Mouse (Mus musculus): Measurements from ENCODE around the gene Strap. TPM values are rescaled to one million over a fixed set of nuclear protein-coding genes. Genes with fewer than 3 reads are reported as not detected.

The Strap gene
- polyA plus RNA-seq, 1 experiment from 2014 or later: 137 TPM

DNA sequence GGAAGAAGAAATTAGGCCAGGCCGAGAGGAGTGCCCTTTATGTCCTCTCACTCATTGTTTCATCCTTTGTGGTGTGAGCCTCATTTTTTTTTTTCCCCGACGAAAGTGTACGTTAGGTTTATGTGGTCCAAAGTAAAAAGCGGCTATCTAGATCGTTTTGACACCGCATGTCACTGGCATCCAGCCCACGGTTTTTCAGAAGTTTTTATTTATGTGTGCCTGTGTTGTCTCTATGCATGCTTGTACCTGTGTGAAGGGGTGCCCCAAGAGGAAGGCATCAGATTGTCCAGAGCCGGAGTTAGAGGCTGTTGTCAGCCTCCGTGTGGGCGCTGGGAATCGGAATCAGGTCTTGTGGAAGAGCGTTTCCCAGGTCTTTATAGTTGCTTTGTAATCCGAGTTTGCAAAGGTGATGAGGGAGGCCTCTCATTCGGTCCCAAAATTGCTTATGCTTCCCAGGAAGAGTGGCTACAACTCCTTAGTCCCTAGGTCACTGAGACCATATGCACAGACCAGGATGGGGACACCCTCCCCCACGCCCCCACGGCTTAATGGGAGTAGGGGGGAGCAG, 877 bp downstream of the Strap start:
- 8% methylated on average over 17 of the region's 17 CpGs for WGBS

DNA sequence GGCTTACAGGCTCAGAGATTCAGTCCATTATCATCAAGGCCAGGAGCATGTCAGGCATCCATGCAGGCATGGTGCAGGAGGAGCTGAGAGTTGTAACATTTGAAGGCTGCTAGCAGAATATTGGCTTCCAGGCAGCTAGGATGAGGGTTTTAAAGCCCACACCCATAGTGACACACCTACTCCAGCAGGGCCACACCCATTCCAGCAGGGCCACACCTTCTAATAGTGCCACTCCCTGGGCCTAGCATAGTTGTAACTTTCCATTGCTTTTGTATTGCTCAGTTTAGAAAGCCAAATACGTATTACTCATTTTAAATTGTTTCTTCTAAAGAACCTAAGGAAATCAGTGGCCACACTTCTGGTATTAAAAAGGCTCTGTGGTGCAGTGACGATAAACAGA, 6.1 kb downstream of the Strap start:
- H3K4me2 ChIP-seq (replicated peaks): no peak overlapping the region
- no peak overlapping the region for H3K9ac ChIP-seq
- no peak overlapping the region for H3K27ac ChIP-seq (replicated peaks)
- 89% methylated on average over 2 of the region's 2 CpGs for WGBS
- H3K4me3 ChIP-seq (replicated peaks): no peak overlapping the region
- H3K9me3 ChIP-seq (replicated peaks): no peaks in the 10 kb centered on the region
- peaks cover 64% of the 10 kb centered on the region for H3K36me3 ChIP-seq
- ATAC-seq (ENCODE audit: insufficient number of reproducible peaks, low FRiP score, low TSS enrichment, low read depth): no peak
- peaks cover 7% of the 10 kb centered on the region for H3K4me1 ChIP-seq
- no peaks in the 10 kb centered on the region for H3K27me3 ChIP-seq

More for the DNA sequence above, 877 bp downstream of the Strap start:
- no peak for ATAC-seq (ENCODE audit: insufficient number of reproducible peaks, low FRiP score, low TSS enrichment, low read depth)
- Histone ChIP-seq H3K4me3 (replicated peaks) (peak overlapping the region; percentile 94), H3K9ac (peak overlapping the region; percentile 86), H3K9me3 (replicated peaks) (no peaks in the 10 kb centered on the region), H3K27ac (replicated peaks) (peak overlapping the region; percentile 68; the same call in 1 of the 2 replicates), H3K4me2 (replicated peaks) (peak overlapping the region; percentile 73), H3K36me3 (peaks cover 24% of the 10 kb centered on the region), H3K4me1 (peaks cover 10% of the 10 kb centered on the region), H3K27me3 (no peaks in the 10 kb centered on the region)

DNA sequence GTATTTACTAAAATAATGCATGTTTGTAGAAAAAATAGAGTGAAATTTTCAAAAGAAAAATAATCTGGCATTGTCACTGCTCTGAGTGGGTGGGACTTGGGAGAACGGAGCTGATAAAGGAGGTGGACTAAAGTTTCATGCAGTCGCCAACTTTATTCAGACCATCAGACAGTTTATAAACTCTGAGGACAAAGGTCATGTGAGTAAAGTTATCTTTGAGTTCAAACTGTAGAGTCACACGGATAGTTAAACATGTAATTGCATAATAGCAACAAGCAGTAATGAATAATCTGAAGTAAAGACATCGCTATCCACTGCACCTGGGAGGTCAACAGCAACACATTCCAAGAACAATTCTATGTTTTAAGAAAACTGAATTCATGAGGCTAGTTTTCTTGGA, 9.8 kb downstream of the Strap start:
- no peak overlapping the region for H3K4me3 ChIP-seq (replicated peaks)
- H3K9me3 ChIP-seq (replicated peaks): no peaks in the 10 kb centered on the region
- 75% methylated on average over 4 of the region's 4 CpGs for WGBS
- H3K9ac ChIP-seq: no peak overlapping the region
- peaks cover 71% of the 10 kb centered on the region for H3K36me3 ChIP-seq
- H3K27me3 ChIP-seq: no peaks in the 10 kb centered on the region
- no peaks in the 10 kb centered on the region for H3K4me1 ChIP-seq
- no peak overlapping the region for H3K27ac ChIP-seq (replicated peaks)
- ATAC-seq (ENCODE audit: insufficient number of reproducible peaks, low FRiP score, low TSS enrichment, low read depth): no peak
- H3K4me2 ChIP-seq (replicated peaks): no peak overlapping the region

DNA sequence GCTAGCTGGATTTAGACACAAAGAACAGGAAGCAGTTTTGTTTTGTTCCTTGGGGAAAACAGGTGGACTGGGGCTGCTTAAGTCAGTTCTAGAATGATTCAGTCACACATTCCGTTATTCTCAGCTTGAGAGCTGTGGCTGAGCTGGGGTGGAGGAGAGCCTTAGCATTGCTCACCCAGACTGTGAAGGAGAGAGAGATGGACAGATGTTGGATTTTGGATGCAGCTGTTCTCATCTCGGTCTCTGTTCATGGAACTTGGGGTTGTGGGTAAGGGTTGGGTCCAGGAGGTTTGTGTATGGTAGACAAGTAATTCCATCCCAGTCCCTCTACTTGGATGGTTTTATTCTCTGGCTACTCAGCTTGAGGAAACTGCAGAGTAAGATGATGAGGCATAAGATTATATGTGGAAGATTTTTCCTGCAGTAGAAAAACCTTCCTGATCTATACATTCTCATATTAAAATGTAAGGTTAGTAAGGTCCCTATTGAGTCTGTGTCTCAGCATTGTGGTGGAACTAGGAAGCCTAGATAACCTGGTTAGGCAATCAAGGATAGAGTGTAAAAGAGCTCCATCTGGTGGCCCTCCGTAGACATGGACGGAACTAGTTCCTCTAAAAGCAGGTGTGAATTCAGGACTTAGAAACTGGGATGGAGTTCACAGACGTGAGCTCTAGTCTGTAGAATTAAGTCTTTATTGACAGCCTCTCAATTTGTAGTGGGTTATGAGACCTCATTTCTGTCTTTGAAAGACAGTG, 12.5 kb downstream of the Strap start:
- Histone ChIP-seq H3K27ac (replicated peaks) (no peak overlapping the region), H3K9ac (no peak overlapping the region), H3K36me3 (peaks cover 63% of the 10 kb centered on the region), H3K4me2 (replicated peaks) (no peak overlapping the region), H3K4me1 (no peaks in the 10 kb centered on the region), H3K9me3 (replicated peaks) (no peaks in the 10 kb centered on the region), H3K4me3 (replicated peaks) (no peak overlapping the region), H3K27me3 (no peaks in the 10 kb centered on the region)
- no peak for ATAC-seq (ENCODE audit: insufficient number of reproducible peaks, low FRiP score, low TSS enrichment, low read depth)
- 63% methylated on average over 5 of the region's 5 CpGs for WGBS

DNA sequence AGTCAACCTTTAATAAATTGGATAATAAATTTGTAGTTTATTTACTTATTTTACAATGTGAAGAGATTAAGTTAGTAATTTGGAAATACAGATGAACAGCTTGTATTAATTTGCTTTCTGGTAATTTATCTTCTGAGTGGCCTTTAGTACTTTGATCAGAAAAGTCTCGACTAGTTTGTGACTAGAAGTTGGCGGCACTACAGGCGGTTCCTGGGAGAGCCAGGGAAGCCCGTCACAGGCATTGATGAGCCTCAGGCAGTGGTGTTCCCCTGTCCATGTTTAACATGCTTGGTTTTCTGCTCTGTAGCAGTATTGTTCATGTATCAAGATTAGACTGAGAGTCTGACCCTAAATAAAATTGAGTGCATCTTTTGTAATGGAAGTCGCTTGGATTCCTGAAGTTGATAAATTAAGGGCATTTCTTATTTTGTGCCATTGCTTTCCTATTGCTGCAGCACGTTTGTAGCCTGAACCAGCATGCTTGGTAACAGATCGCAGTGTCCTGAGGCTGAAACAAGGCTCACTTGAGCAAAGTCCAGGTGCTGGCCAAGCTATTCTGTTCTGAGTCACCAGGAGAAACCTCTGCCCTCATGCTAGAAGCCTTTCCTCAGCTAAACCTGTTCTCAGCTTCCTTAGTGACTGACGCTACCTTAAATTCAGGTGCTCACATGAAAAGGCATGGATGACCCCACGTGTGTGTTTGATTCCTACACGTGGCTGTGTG, 16.8 kb downstream of the Strap start:
- Histone ChIP-seq H3K36me3 (peaks cover 37% of the 10 kb centered on the region), H3K27me3 (no peaks in the 10 kb centered on the region), H3K4me1 (0 out of 2 replicates have a peak, but pooled peaks cover 4% of the 10 kb centered on the region), H3K27ac (replicated peaks) (no peak overlapping the region), H3K9me3 (replicated peaks) (no peaks in the 10 kb centered on the region), H3K4me2 (replicated peaks) (no peak overlapping the region), H3K4me3 (replicated peaks) (no peak overlapping the region), H3K9ac (no peak overlapping the region)
- ATAC-seq (ENCODE audit: insufficient number of reproducible peaks, low FRiP score, low TSS enrichment, low read depth): no peak
- 76% methylated on average over 10 of the region's 10 CpGs for WGBS

DNA sequence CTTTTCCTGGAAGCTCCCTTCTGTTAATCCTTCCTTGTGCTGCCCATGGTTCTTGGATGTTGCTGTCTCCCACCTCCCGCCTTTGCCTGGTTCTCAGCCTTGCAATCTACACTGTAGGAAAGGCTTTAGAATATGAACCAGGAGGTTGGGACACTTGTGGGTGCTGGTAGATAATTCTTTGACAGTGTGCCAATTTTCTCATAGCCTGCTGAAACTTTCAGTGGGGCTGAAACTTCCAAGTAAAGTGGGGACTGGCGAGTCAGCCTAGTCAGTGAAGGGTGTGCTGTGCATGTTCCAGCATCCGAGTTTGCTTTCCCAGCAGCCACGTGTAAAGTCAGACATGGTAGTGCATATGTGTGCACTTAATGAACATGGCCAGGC, 17.4 kb downstream of the Strap start:
- no peak overlapping the region for H3K4me3 ChIP-seq (replicated peaks)
- no peak overlapping the region for H3K9ac ChIP-seq
- no peak for ATAC-seq (ENCODE audit: insufficient number of reproducible peaks, low FRiP score, low TSS enrichment, low read depth)
- H3K9me3 ChIP-seq (replicated peaks): no peaks in the 10 kb centered on the region
- no peaks in the 10 kb centered on the region for H3K27me3 ChIP-seq
- H3K27ac ChIP-seq (replicated peaks): no peak overlapping the region
- WGBS: 85% methylated on average over 4 of the region's 4 CpGs
- H3K4me2 ChIP-seq (replicated peaks): no peak overlapping the region
- H3K4me1 ChIP-seq: 0 out of 2 replicates have a peak, but pooled peaks cover 4% of the 10 kb centered on the region
- peaks cover 33% of the 10 kb centered on the region for H3K36me3 ChIP-seq

DNA sequence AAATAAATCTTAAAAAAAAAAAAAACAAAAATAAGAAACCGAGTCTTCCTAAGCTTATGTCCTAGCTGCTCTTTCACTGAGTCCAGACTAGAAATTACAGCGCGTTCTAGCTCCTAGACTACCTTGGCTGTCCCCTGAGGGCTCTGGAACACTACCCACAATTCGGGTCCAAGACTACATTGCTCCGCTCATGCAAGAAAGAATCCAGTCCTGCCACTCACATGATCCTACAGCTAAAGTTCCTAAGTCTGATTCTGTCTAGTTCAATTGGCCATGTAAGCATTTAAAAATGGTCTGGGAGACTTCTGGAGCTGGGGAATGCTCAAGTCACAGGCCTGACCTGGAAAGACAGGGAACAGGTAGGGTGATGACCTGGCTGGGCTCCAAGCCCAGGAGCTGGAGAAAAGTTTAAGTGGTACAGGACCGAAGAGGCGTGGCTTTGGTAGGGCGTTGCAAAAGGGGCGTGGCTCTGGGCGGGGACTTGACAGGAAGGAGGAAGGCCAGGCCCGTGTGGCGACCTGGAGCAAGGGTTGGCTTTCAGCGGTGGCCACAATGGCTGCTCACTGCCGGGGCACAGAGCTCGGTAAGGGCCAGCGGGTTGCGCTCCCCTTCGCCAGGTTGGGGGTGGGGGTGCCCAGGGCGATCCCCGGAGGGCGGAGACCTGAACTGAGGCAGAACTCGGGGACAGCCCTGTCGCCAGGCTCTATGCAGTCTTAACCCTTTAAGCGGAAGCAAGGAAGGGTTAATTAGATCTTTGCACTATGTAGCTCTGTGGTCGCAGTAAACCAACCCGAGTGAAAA, 19.4 kb downstream of the Strap start, which contains the start of gene Dera:
Dera (plus strand) TSS at position 491 of the 801 bp plus-strand sequence.
- peak within 1 kb of the TSS; percentile 22; the same call in 1 of the 2 replicates for H3K9ac ChIP-seq
- H3K27me3 ChIP-seq: no peaks in the 10 kb centered on the region
- 0 out of 2 replicates have a peak, but pooled peaks cover 4% of the 10 kb centered on the region for H3K4me1 ChIP-seq
- no peaks in the 10 kb centered on the region for H3K9me3 ChIP-seq (replicated peaks)
- H3K4me2 ChIP-seq (replicated peaks): peak within 1 kb of the TSS; percentile 61
- no peak within 1 kb of the TSS for H3K27ac ChIP-seq (replicated peaks)
- H3K36me3 ChIP-seq: peaks cover 20% of the 10 kb centered on the region
- H3K4me3 ChIP-seq (replicated peaks): peak within 1 kb of the TSS; percentile 59
- peak; percentile 80 for ATAC-seq (ENCODE audit: insufficient number of reproducible peaks, low FRiP score, low TSS enrichment, low read depth)
- 8% methylated on average over 26 of the region's 26 CpGs for WGBS

DNA sequence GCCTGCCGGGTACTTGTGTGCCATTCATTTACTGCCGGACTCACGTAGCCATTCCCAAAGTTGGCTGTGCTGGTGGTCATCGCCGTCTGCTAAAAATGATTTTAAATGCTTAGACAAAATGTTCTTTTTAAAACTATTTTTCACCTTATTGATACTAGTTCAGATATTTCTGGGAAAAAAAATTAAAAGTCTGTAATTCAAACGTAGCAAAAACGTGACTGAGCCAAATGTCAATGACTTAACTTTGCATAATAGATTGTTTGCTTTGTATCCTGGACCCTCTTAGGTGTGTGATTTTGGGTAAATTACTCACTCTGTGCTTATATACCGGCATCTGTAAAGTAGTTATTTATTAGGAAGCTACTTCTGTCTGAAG, 20.0 kb downstream of the Strap start:
- H3K27ac ChIP-seq (replicated peaks): no peak overlapping the region
- WGBS: 3% methylated on average over 8 of the region's 8 CpGs
- no peak for ATAC-seq (ENCODE audit: insufficient number of reproducible peaks, low FRiP score, low TSS enrichment, low read depth)

DNA sequence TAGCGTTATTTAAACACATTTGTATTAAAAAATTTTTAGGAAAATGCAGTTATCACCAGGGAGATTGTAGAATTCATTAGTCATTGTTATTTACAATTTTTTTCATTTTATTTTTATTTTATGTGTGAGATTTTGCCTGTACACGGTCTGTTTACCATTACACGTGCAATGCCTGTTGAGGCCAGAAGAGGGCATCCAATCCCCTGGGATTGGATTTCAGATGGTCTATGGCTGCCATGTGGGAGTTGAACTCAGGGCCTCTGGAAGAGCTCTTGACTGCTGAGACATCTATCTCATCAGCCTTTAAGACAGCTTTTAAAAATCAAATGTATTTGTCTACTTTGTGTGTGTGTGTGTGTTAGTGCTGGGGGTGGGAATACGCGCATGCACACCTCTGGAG, 21.4 kb downstream of the Strap start:
- H3K4me3 ChIP-seq (replicated peaks): no peak overlapping the region
- no peak overlapping the region for H3K9ac ChIP-seq
- no peaks in the 10 kb centered on the region for H3K27me3 ChIP-seq
- H3K4me1 ChIP-seq: 0 out of 2 replicates have a peak, but pooled peaks cover 4% of the 10 kb centered on the region
- H3K4me2 ChIP-seq (replicated peaks): no peak overlapping the region
- WGBS: 71% methylated on average over 5 of the region's 5 CpGs
- no peaks in the 10 kb centered on the region for H3K9me3 ChIP-seq (replicated peaks)
- peaks cover 7% of the 10 kb centered on the region for H3K36me3 ChIP-seq
- H3K27ac ChIP-seq (replicated peaks): no peak overlapping the region
- ATAC-seq (ENCODE audit: insufficient number of reproducible peaks, low FRiP score, low TSS enrichment, low read depth): no peak

More for the DNA sequence above, 20.0 kb downstream of the Strap start:
- Histone ChIP-seq H3K4me1 (0 out of 2 replicates have a peak, but pooled peaks cover 4% of the 10 kb centered on the region), H3K9ac (0 out of 2 replicates have a peak overlapping the region, but pooled peaks have one; percentile 22), H3K4me2 (replicated peaks) (peak overlapping the region; percentile 61), H3K4me3 (replicated peaks) (peak overlapping the region; percentile 59), H3K27me3 (no peaks in the 10 kb centered on the region), H3K9me3 (replicated peaks) (no peaks in the 10 kb centered on the region), H3K36me3 (peaks cover 14% of the 10 kb centered on the region)

DNA sequence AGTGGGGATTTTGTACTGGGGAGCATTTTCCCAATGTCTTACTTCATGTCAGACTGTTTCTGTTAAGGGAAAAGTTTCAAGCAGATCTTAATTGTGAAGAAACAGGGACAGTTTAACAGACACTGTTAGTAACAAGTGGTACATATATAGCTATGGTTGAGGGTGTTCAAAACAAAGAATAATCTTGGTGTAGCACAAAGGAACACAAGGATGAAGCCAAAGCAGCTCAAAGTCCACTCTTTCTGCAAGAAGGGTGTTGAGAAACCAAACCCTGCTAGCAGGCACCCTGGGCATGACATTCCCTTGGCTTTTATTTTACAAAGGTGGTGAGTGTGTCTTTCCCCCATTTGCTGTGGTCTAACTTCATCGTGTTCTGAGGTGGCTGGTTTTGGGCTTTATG, 23.0 kb downstream of the Strap start:
- H3K27ac ChIP-seq (replicated peaks): no peak overlapping the region
- no peaks in the 10 kb centered on the region for H3K9me3 ChIP-seq (replicated peaks)
- ATAC-seq (ENCODE audit: insufficient number of reproducible peaks, low FRiP score, low TSS enrichment, low read depth): no peak
- H3K27me3 ChIP-seq: no peaks in the 10 kb centered on the region
- H3K4me2 ChIP-seq (replicated peaks): no peak overlapping the region
- no peak overlapping the region for H3K4me3 ChIP-seq (replicated peaks)
- H3K9ac ChIP-seq: no peak overlapping the region
- no peaks in the 10 kb centered on the region for H3K36me3 ChIP-seq
- 87% methylated on average over 1 of the region's 1 CpGs for WGBS
- H3K4me1 ChIP-seq: 0 out of 2 replicates have a peak, but pooled peaks cover 4% of the 10 kb centered on the region

All from embryonic facial prominence, embryonic 15.5 days (tissue).